Mouse (Mus musculus): ENCODE data around the gene Coro1a.
"Not testable (repeated sequence)": the region's sequence is repeated elsewhere in the genome, so short reads cannot be mapped to it uniquely, and the experiment has no call there.

Gene Coro1a

GRCm38 (mm10) chr7:126707442-126708174, at the start of gene Coro1a:
Gene Coro1a (minus strand): TSS chr7:126707787.
- peak; percentile 77 to 85 for DNase-seq (ENCODE audit: low spot score in 2 of 2)

GRCm38 (mm10) chr7:126754866-126755265, 47.3 kb upstream of the Coro1a start:
- DNase-seq (ENCODE audit: low spot score in 2 of 2): peak; percentile 34 to 68

GRCm38 (mm10) chr7:126749582-126750343, 42.2 kb upstream of the Coro1a start:
- DNase-seq (ENCODE audit: low spot score in 2 of 2): no peak

DNA sequence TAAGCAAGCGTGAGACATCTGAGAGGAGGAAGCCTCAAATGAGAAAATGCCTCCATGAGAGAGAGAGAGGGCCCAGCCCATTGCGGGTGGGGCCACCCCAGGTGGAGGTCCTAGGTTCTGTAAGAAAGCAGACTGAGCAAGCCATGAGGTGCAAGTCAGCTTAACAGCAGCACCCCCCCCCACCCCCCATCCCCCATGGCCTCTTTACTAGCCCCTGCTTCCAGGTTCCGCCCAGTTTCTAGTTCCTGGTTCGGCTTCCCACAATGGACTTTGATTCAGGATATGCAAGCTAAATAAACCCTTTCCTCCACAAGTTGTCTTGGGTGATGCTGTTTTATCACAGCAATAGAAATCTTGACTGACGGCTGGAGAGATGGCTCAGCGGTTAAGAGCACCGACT, 41.2 kb upstream of the Coro1a start:
- DNase-seq (ENCODE audit: low spot score in 2 of 2): no peak

- DNase-seq (ENCODE audit: low spot score in 2 of 2): no peak
Measured at GRCm38 (mm10) chr7:126746798-126747197, 39.2 kb upstream of the Coro1a start.

DNA sequence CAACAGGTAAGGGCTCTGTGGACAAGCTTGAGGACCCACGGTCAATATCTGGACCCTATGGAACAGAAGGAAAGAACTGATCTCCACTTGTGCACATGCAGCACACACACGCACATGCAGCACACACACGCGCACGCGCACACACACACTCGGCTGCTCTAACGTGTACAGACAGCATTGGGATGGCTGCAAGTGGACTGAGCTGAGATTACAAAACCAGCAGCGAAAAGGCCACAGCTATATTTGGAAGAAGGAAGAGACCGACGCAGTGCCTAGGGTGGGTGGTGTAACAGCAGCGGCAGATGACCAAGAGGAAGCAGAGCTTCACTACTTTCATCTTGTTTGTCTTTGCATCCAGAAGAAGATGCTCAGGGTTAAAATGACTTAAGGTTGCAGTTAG, 38.5 kb upstream of the Coro1a start:
- no peak for DNase-seq (ENCODE audit: low spot score in 2 of 2)

DNA sequence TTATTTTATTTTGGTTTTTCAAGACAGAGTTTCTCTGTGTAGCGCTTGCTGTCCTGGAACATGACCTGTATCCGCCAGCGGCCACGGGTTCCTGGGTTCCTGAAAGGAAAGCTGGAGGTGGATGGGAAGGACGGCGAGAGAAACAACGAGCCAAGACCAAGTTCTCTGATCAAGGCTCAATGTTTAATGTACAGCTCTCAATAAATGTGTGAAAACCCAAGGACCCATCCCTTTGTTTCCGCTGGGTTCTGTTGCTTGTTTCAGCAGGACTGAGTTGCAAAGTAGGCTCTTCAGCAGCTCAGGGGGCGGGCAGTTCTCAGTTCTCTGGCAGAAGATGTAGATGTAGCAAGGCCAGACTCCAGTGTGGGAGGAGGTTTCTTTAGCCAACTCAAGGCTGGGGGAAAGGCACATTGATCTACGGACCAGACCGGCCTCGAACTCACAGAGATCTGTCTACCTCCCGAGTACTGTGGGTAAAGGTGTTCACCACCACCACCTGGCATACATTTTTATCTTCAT, 34.4 kb upstream of the Coro1a start:
- DNase-seq (ENCODE audit: low spot score in 2 of 2): no peak

GRCm38 (mm10) chr7:126741452-126741851, 33.9 kb upstream of the Coro1a start:
- DNase-seq (ENCODE audit: low spot score in 2 of 2): no peak

DNA sequence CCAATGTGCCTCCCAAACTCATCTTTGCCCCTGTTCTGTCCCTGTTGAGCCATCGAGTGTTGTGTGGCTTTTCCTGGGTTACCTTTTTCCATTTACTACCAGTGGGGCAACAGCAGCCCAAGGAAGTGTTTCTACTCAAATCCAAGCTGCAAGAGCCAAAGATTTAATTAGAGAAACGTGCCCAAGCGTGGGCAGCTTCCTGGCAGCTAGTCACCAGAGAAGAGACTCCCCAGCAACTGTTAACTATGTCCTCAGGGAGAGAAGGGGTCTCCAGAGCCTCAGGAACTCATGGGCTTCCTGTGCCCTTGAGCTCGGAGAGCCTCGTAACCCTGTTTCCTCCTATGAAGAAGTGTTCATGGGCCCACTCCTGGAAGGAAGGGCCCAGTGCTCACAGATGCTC, 33.4 kb upstream of the Coro1a start:
- DNase-seq (ENCODE audit: low spot score in 2 of 2): no peak

DNA sequence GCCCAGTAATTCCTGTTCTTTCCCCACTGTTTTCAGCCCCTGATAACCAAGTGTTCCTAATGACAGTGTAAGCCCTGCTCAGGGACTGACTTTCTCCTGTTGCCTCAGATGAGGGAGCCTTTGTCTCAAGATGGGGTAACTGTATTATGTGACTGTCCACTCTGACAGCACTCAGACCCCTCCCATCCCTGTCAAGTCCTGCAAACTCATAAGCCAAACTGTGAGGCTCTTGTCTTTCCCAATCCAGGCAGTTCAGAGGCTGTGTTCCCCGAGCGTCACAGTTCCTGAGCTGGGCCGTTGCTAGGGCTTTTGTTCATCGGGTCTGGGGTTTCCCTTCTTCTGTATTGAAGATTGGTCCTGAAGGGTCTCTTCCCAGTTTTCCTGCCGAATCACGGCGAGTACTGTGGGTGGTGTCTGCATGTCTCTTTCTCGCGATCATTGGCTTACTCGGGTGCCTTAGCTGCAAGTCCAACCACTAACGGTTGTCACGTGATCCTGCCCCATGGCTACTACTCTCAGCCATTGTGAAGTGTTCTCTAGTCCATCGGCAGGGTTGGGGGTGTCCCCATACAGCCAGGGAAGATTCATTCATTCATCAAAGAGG, 32.6 kb upstream of the Coro1a start:
- no peak for DNase-seq (ENCODE audit: low spot score in 2 of 2)

DNA sequence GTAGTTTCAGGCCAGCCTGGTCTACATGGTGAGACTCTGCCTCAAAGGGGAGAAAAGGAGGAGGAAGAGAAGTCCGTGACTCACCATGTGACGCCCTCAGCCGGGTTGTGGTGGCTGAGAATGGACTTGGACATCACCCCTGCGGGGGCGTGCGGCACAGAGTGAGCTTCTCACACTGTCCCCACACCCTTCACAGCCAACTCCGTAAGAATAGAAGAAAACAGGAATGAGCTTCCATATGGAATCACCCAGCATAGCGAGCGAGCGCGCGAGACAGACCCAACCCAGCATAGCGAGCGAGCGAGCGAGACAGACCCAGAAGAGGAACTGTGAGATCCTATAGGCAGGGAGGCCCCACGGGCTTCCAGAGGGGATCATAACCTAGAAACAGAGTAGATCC, 32.0 kb upstream of the Coro1a start:
- DNase-seq (ENCODE audit: low spot score in 2 of 2): no peak

- DNase-seq (ENCODE audit: low spot score in 2 of 2): no peak
Measured at GRCm38 (mm10) chr7:126736122-126736521, 28.5 kb upstream of the Coro1a start.

GRCm38 (mm10) chr7:126730256-126730789, 22.7 kb upstream of the Coro1a start:
- not testable (repeated sequence) for DNase-seq (ENCODE audit: low spot score in 2 of 2)

- DNase-seq (ENCODE audit: low spot score in 2 of 2): no peak
Measured at GRCm38 (mm10) chr7:126725667-126726066, 18.1 kb upstream of the Coro1a start.

- no peak for DNase-seq (ENCODE audit: low spot score in 2 of 2)
Measured at GRCm38 (mm10) chr7:126725077-126725476, 17.5 kb upstream of the Coro1a start.

DNA sequence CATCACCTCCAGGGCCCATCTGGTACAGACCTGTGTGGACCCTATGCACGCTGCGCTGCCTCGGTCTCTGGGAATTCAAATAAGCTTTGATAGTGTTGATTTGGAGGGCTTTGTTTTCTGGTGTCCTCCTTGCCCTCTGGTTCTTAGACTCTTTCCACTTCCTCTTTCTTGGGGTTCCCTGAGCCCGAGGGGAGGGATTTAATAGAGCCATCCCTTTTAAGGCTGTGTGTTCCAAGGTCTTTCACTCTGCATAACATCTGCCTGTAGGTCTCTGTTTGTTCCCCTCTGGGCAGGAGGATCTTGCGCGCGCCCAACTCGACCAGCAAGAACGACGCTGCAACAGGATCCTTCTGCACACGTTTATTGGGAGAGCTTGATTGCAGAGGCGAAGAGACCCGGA, 14.0 kb upstream of the Coro1a start:
- no peak for DNase-seq (ENCODE audit: low spot score in 2 of 2)

DNA sequence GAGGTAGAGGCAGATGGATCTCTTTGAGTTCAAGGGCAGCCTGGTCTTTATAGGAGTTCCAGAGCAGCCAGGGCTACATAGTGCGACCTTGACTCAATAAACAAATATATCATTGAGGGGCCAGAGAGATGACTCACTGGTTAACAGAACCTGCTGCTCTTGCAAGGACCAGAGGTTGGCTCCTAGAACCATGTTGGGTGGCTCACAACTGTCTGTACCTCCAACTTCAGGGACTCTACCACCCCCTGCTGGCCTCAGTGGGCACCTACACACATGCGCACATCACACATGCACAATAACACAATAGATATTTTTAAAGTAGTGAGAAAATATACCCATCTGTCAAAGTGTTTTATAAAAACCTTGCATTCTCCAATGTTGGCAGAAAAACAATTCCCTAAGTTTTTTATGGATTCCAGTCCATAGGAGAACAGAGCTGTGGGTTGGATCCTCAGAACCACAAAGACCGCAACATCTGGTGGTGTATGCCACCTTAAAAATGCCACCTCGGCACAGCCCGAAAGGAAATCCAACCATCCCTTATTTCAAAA, 11.3 kb upstream of the Coro1a start:
- peak in 1 of 2 experiments; percentile 40 for DNase-seq (ENCODE audit: low spot score in 2 of 2)

DNA sequence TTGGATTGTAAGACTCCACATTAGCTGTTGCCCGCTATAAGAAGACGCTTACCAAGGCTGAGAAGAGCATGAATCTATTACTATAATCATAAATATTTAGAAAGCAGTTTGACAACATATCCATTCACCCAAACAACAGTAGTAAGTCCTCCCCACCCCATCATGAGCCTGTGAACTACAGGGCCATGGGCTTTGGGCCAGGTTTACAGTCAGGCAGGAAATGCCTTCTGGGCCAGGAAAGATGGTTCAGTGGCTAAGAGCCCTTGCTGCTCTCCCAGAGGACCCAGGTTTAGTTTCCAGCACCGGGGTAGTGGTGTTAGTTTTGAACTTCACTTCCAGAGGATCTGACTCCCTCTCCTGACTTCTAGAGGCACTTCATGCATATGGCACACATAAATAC, 10.0 kb upstream of the Coro1a start:
- no peak for DNase-seq (ENCODE audit: low spot score in 2 of 2)

GRCm38 (mm10) chr7:126715679-126716078, 8.1 kb upstream of the Coro1a start:
- no peak for DNase-seq (ENCODE audit: low spot score in 2 of 2)

DNA sequence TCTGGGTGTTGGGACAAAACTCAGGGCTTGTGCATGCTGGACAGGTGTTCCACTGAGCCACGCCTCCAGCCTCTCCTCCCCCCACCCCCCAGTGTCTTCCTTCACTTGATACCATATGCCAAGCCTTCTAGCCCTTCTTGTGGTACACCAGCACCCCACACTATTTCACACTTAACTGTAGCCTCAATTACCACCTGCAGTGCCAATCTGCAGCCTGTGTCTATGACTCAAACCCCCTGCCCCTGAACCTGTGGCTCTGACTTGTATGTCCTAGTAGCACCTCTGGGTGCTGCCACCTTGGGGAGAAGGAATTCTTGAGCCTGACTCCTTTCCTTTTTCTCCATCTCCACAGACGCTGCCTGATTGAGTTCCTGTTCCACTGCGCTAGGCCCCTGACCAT, 4.3 kb upstream of the Coro1a start:
- DNase-seq (ENCODE audit: low spot score in 2 of 2): peak; percentile 56 to 66

DNA sequence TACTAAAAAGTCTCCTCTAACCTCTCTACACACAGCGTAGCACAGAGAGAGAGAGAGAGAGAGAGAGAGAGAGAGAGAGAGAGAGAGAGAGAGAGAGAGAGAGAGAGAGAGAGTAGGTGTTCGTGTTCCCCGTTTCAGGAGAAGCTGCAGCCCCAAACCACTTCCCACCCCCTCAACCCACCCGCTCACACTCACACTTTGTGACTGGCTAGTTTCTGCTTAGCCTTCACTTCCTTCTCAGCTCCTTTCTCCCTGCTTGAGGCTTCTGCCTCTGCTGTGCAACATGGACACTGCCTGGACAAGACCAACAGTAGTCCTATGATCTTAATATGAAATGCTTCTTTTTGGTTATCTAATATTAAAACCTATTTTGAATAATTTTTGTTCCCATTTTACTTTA, 2.7 kb upstream of the Coro1a start:
- peak in 1 of 2 experiments; percentile 30 for DNase-seq (ENCODE audit: low spot score in 2 of 2)

Data from thymus, postnatal 10 days (tissue).